Mouse (Mus musculus): ENCODE measurements around the gene Hist1h2af.

- TF ChIP-seq CTCF (IDR thresholded peaks at IDR 0.05; ENCODE audit: control insufficient read depth, insufficient read depth, insufficient replicate concordance, low read depth, low read length), result no peak
- no peak for TF ChIP-seq POLR2A (IDR thresholded peaks at IDR 0.05; ENCODE audit: control insufficient read depth, low read depth, low read length)
Measured at GRCm38 (mm10) chr13:23554393-23554792, 20.7 kb downstream of the Hist1h2af start.
